Mouse (Mus musculus): ENCODE results near the gene Brap.
"Not testable (repeated sequence)": the region's sequence is repeated elsewhere in the genome, so short reads cannot be mapped to it uniquely, and the experiment has no call there.

Brap gene

GRCm38 (mm10) chr5:121670412-121670811 lies 10.0 kb downstream of the Brap start:
- peak; percentile 50 for DNase-seq (ENCODE audit: low read depth)

GRCm38 (mm10) chr5:121682250-121682649 lies 21.9 kb downstream of the Brap start:
- DNase-seq (ENCODE audit: low read depth) = no peak

- peak; percentile 82 for DNase-seq (ENCODE audit: low read depth)
Observed at GRCm38 (mm10) chr5:121685495-121685894, 25.1 kb downstream of the Brap start.

GRCm38 (mm10) chr5:121686113-121686898 lies 25.9 kb downstream of the Brap start:
- DNase-seq (ENCODE audit: low read depth) = peak; percentile 17

GRCm38 (mm10) chr5:121690482-121691211 lies 30.3 kb downstream of the Brap start:
- peak; percentile 58 for DNase-seq (ENCODE audit: low read depth)

GRCm38 (mm10) chr5:121691436-121691835 lies 31.1 kb downstream of the Brap start:
- not testable (repeated sequence) for DNase-seq (ENCODE audit: low read depth)

GRCm38 (mm10) chr5:121692897-121693296 lies 32.5 kb downstream of the Brap start:
- DNase-seq (ENCODE audit: low read depth) = no peak

- no peak for DNase-seq (ENCODE audit: low read depth)
Observed at GRCm38 (mm10) chr5:121696761-121697160, 36.4 kb downstream of the Brap start.

- DNase-seq (ENCODE audit: low read depth) = no peak
Observed at GRCm38 (mm10) chr5:121699891-121700290, 39.5 kb downstream of the Brap start.

GRCm38 (mm10) chr5:121700496-121700895 lies 40.1 kb downstream of the Brap start:
- DNase-seq (ENCODE audit: low read depth) = peak; percentile 82

- DNase-seq (ENCODE audit: low read depth) = peak; percentile 12
Observed at GRCm38 (mm10) chr5:121701111-121701769, 40.9 kb downstream of the Brap start.

- no peak for DNase-seq (ENCODE audit: low read depth)
Observed at GRCm38 (mm10) chr5:121703341-121703740, 43.0 kb downstream of the Brap start.

- peak; percentile 54 for DNase-seq (ENCODE audit: low read depth)
Observed at GRCm38 (mm10) chr5:121704512-121705248, 44.3 kb downstream of the Brap start.

- no peak for DNase-seq (ENCODE audit: low read depth)
Observed at GRCm38 (mm10) chr5:121710402-121710801, 50.0 kb downstream of the Brap start.

GRCm38 (mm10) chr5:121710851-121711173 lies 50.4 kb downstream of the Brap start:
- DNase-seq (ENCODE audit: low read depth) = no peak

GRCm38 (mm10) chr5:121711174-121711927 lies 51.0 kb downstream of the Brap start, which contains the start of gene Atxn2:
Atxn2 (plus strand) TSS chr5:121711337.
- peak; percentile 90 for DNase-seq (ENCODE audit: low read depth)

- DNase-seq (ENCODE audit: low read depth) = no peak
Observed at GRCm38 (mm10) chr5:121711928-121712231, 51.5 kb downstream of the Brap start.

- DNase-seq (ENCODE audit: low read depth) = peak; percentile 60
Observed at GRCm38 (mm10) chr5:121712232-121712933, 52.0 kb downstream of the Brap start.

- DNase-seq (ENCODE audit: low read depth) = peak; percentile 66
Observed at GRCm38 (mm10) chr5:121712934-121713538, 52.7 kb downstream of the Brap start.

- no peak for DNase-seq (ENCODE audit: low read depth)
Observed at GRCm38 (mm10) chr5:121714331-121714730, 54.0 kb downstream of the Brap start.

All from NIH3T3 (cell line).